Mouse (Mus musculus) megakaryocyte, adult 5-6 weeks (primary cell): ENCODE data around the gene Fbrs. TPM values are rescaled to one million over a fixed set of nuclear protein-coding genes. Genes with fewer than 3 reads are reported as not detected.

ENCODE experiments used
- ATAC-seq: 2 replicates; pipeline ENCODE4 v1.8.0; 2016; ENCODE audit warnings: mild to moderate bottlenecking, inconsistent platforms; ENCODE audit not compliant: poor library complexity, severe bottlenecking
- total RNA-seq, 2 experiments: library from RNA; stranded (forward) in 1 of 2; stranded (reverse) in 1 of 2; fragments of 153-499, 151-499 nt in 1 of 2; fragments of 221-1000, 200-1000 nt in 1 of 2; gene quantifications; 2 replicates each; pipeline versions ENCODE4 v1.2.3 to v1.2.4; 2015 to 2017

The Fbrs gene
- total RNA-seq, 2 experiments from 2014 or later: 28.1 to 115 TPM

- ATAC-seq: no peak
Observed at GRCm38 (mm10) chr7:127515846-127516245, 36.8 kb downstream of the Fbrs start.

GRCm38 (mm10) chr7:127516344-127516743 lies 37.3 kb downstream of the Fbrs start:
- no peak for ATAC-seq

- no peak for ATAC-seq
Observed at GRCm38 (mm10) chr7:127519284-127519683, 40.3 kb downstream of the Fbrs start, which contains the start of gene Gm42715. Gene Gm42715 (plus strand): TSS chr7:127519584.

Other genes starting within 250 kb of the Fbrs start
- gene Zfp553, start 246.1 kb upstream of the Fbrs start, total RNA-seq (2015): 2.9 and 3.1 TPM in 2 replicates
- gene Zfp553, start 246.1 kb upstream of the Fbrs start, total RNA-seq (2017): 5.9 and 9.7 TPM in 2 replicates
- 36.2 and 36.8 TPM in 2 replicates for gene Sept1, start 246.1 kb upstream of the Fbrs start, total RNA-seq (2015)
- gene Sept1, start 246.1 kb upstream of the Fbrs start, total RNA-seq (2017): 31.2 and 42.7 TPM in 2 replicates
- gene Zfp771, start 234.9 kb upstream of the Fbrs start, total RNA-seq (2015): 0.96 and 1.8 TPM in 2 replicates
- 0.28 and 0.73 TPM in 2 replicates for gene Zfp771, start 234.9 kb upstream of the Fbrs start, total RNA-seq (2017)
- gene Dctpp1, start 218.5 kb upstream of the Fbrs start, total RNA-seq (2015): 32.1 and 45.3 TPM in 2 replicates
- 23.3 and 31.0 TPM in 2 replicates for gene Dctpp1, start 218.5 kb upstream of the Fbrs start, total RNA-seq (2017)
- 55.5 and 61.6 TPM in 2 replicates for gene Sephs2, start 205.1 kb upstream of the Fbrs start, total RNA-seq (2015)
- gene Sephs2, start 205.1 kb upstream of the Fbrs start, total RNA-seq (2017): 130 and 138 TPM in 2 replicates
- 117 and 130 TPM in 2 replicates for gene Itgal, start 182.9 kb upstream of the Fbrs start, total RNA-seq (2015)
- 59.4 and 72.4 TPM in 2 replicates for gene Itgal, start 182.9 kb upstream of the Fbrs start, total RNA-seq (2017)
- gene Zfp768, start 133.6 kb upstream of the Fbrs start, total RNA-seq (2015): 2.0 and 2.4 TPM in 2 replicates
- 3.9 and 4.6 TPM in 2 replicates for gene Zfp768, start 133.6 kb upstream of the Fbrs start, total RNA-seq (2017)
- 3.2 and 6.1 TPM in 2 replicates for gene Zfp747, start 103.1 kb upstream of the Fbrs start, total RNA-seq (2015)
- gene Zfp747, start 103.1 kb upstream of the Fbrs start, total RNA-seq (2017): 7.6 and 17.8 TPM in 2 replicates
- 1.8 TPM in 2 replicates for gene 9130019O22Rik, start 92.0 kb upstream of the Fbrs start, total RNA-seq (2015)
- 5.0 TPM in 2 replicates for gene 9130019O22Rik, start 92.0 kb upstream of the Fbrs start, total RNA-seq (2017)
- gene E430018J23Rik, start 85.6 kb upstream of the Fbrs start, total RNA-seq (2015): 0.36 and 0.40 TPM in 2 replicates
- 1.7 and 2.8 TPM in 2 replicates for gene E430018J23Rik, start 85.6 kb upstream of the Fbrs start, total RNA-seq (2017)
- 8.5 and 10.5 TPM in 2 replicates for gene Zfp764, start 72.4 kb upstream of the Fbrs start, total RNA-seq (2015)
- gene Zfp764, start 72.4 kb upstream of the Fbrs start, total RNA-seq (2017): 9.1 and 9.5 TPM in 2 replicates
- gene Zfp688, start 57.1 kb upstream of the Fbrs start, total RNA-seq (2015): 17.1 and 17.3 TPM in 2 replicates
- gene Zfp688, start 57.1 kb upstream of the Fbrs start, total RNA-seq (2017): 7.9 and 14.0 TPM in 2 replicates
- 1.2 and 1.6 TPM in 2 replicates for gene Zfp689, start 30.0 kb upstream of the Fbrs start, total RNA-seq (2015)
- gene Zfp689, start 30.0 kb upstream of the Fbrs start, total RNA-seq (2017): 1.4 and 1.8 TPM in 2 replicates
- 113 and 114 TPM in 2 replicates for gene Prr14, start 19.6 kb upstream of the Fbrs start, total RNA-seq (2015)
- gene Prr14, start 19.6 kb upstream of the Fbrs start, total RNA-seq (2017): 37.0 and 46.2 TPM in 2 replicates
- gene Srcap, start 32.8 kb downstream of the Fbrs start, total RNA-seq (2015): 53.0 and 57.0 TPM in 2 replicates
- gene Srcap, start 32.8 kb downstream of the Fbrs start, total RNA-seq (2017): 15.8 and 21.1 TPM in 2 replicates
- 14.8 and 16.7 TPM in 2 replicates for gene Gm42715, start 40.4 kb downstream of the Fbrs start, total RNA-seq (2015)
- 5.4 and 8.3 TPM in 2 replicates for gene Gm42715, start 40.4 kb downstream of the Fbrs start, total RNA-seq (2017)
- gene Tmem265, start 82.2 kb downstream of the Fbrs start, total RNA-seq (2015): not detected in 2 replicates
- 2.5 TPM in 1 of 2 replicates, not detected in the other for gene Tmem265, start 82.2 kb downstream of the Fbrs start, total RNA-seq (2017)
- 31.6 and 39.4 TPM in 2 replicates for gene Phkg2, start 94.1 kb downstream of the Fbrs start, total RNA-seq (2015)
- 25.7 and 30.5 TPM in 2 replicates for gene Phkg2, start 94.1 kb downstream of the Fbrs start, total RNA-seq (2017)
- gene Ccdc189, start 109.4 kb downstream of the Fbrs start, total RNA-seq (2015): 2.6 and 6.3 TPM in 2 replicates
- 2.5 and 11.0 TPM in 2 replicates for gene Ccdc189, start 109.4 kb downstream of the Fbrs start, total RNA-seq (2017)
- gene Rnf40, start 109.6 kb downstream of the Fbrs start, total RNA-seq (2015): 14.1 and 18.8 TPM in 2 replicates
- 35.1 and 48.0 TPM in 2 replicates for gene Rnf40, start 109.6 kb downstream of the Fbrs start, total RNA-seq (2017)
- gene Zfp629, start 136.6 kb downstream of the Fbrs start, total RNA-seq (2015): 3.5 TPM in 2 replicates
- 4.2 and 5.8 TPM in 2 replicates for gene Zfp629, start 136.6 kb downstream of the Fbrs start, total RNA-seq (2017)
- 30.2 and 37.4 TPM in 2 replicates for gene Bcl7c, start 229.7 kb downstream of the Fbrs start, total RNA-seq (2015)
- gene Bcl7c, start 229.7 kb downstream of the Fbrs start, total RNA-seq (2017): 8.6 and 16.6 TPM in 2 replicates
- 0.16 TPM in 1 of 2 replicates, not detected in the other for gene Ctf1, start 233.5 kb downstream of the Fbrs start, total RNA-seq (2015)
- gene Ctf1, start 233.5 kb downstream of the Fbrs start, total RNA-seq (2017): 0.29 TPM in 1 of 2 replicates, not detected in the other